Mouse (Mus musculus): ENCODE data around the gene Art3.

GRCm38 (mm10) chr5:92312046-92312715, 19.4 kb upstream of the Art3 start:
- TF ChIP-seq CTCF (IDR thresholded peaks at IDR 0.05) (peak; percentile 82), EP300 (IDR thresholded peaks at IDR 0.05) (no peak)
